Mouse (Mus musculus): ENCODE measurements around the gene Sertad3. TPM values are rescaled to one million over a fixed set of nuclear protein-coding genes. Genes with fewer than 3 reads are reported as not detected.

The Sertad3 gene
- polyA plus RNA-seq, 1 experiment = not detected

GRCm38 (mm10) chr7:27520599-27520998, 47.0 kb downstream of the Sertad3 start:
- WGBS = 63% methylated on average over 1 of the region's 1 CpGs
- TF ChIP-seq POLR2A (IDR thresholded peaks at IDR 0.05; ENCODE audit: insufficient read depth, low read depth, low read length) (no peak), CTCF (IDR thresholded peaks at IDR 0.05; ENCODE audit: insufficient read depth, low read depth, low read length) (no peak)
- Histone ChIP-seq H3K27ac (ENCODE audit: insufficient read depth, low read depth, low read length) (no peak overlapping the region), H3K4me3 (ENCODE audit: insufficient read depth, low read depth, low read length) (no peak overlapping the region), H3K4me1 (ENCODE audit: control insufficient read depth, insufficient read depth, low read length) (no peaks in the 10 kb centered on the region)

- H3K4me3 ChIP-seq (ENCODE audit: insufficient read depth, low read depth, low read length) = no peak within 1 kb of the TSS
- 58% methylated on average over 5 of the region's 5 CpGs for WGBS
- TF ChIP-seq CTCF (IDR thresholded peaks at IDR 0.05; ENCODE audit: insufficient read depth, low read depth, low read length) (no peak), POLR2A (IDR thresholded peaks at IDR 0.05; ENCODE audit: insufficient read depth, low read depth, low read length) (no peak)
- no peak within 1 kb of the TSS for H3K27ac ChIP-seq (ENCODE audit: insufficient read depth, low read depth, low read length)
- H3K4me1 ChIP-seq (ENCODE audit: control insufficient read depth, insufficient read depth, low read length) = peaks cover 6% of the 10 kb centered on the region
Observed at GRCm38 (mm10) chr7:27522967-27523366, 49.4 kb downstream of the Sertad3 start, which contains the start of gene Hipk4. Hipk4 (plus strand) TSS chr7:27523267.

GRCm38 (mm10) chr7:27523805-27524204, 50.2 kb downstream of the Sertad3 start:
- Histone ChIP-seq H3K4me1 (ENCODE audit: control insufficient read depth, insufficient read depth, low read length) (peaks cover 6% of the 10 kb centered on the region), H3K27ac (ENCODE audit: insufficient read depth, low read depth, low read length) (no peak overlapping the region)
- TF ChIP-seq POLR2A (IDR thresholded peaks at IDR 0.05; ENCODE audit: insufficient read depth, low read depth, low read length) = no peak
- TF ChIP-seq CTCF (IDR thresholded peaks at IDR 0.05; ENCODE audit: insufficient read depth, low read depth, low read length) = no peak

GRCm38 (mm10) chr7:27526039-27526827, 52.7 kb downstream of the Sertad3 start:
- WGBS = 21% methylated on average over 10 of the region's 10 CpGs
- Histone ChIP-seq H3K27ac (ENCODE audit: insufficient read depth, low read depth, low read length) (no peak overlapping the region), H3K4me3 (ENCODE audit: insufficient read depth, low read depth, low read length) (no peak overlapping the region), H3K4me1 (ENCODE audit: control insufficient read depth, insufficient read depth, low read length) (peaks cover 6% of the 10 kb centered on the region)
- TF ChIP-seq POLR2A (IDR thresholded peaks at IDR 0.05; ENCODE audit: insufficient read depth, low read depth, low read length) = no peak
- TF ChIP-seq CTCF (IDR thresholded peaks at IDR 0.05; ENCODE audit: insufficient read depth, low read depth, low read length) = peak; percentile 89

More at GRCm38 (mm10) chr7:27523805-27524204, 50.2 kb downstream of the Sertad3 start:
- 96% methylated on average over 13 of the region's 13 CpGs for WGBS
- no peak overlapping the region for H3K4me3 ChIP-seq (ENCODE audit: insufficient read depth, low read depth, low read length)

Other genes with a start within 250 kb of the Sertad3 start
- gene Itpkc, start 245.1 kb upstream of the Sertad3 start, polyA plus RNA-seq (2012; ENCODE audit: insufficient read depth, insufficient read length, low replicate concordance, missing spikeins) = not detected in 2 replicates
- gene Coq8b, start 240.7 kb upstream of the Sertad3 start, polyA plus RNA-seq (2012; ENCODE audit: insufficient read depth, insufficient read length, low replicate concordance, missing spikeins) = not detected in 2 replicates
- not detected in 2 replicates for gene Numbl, start 215.3 kb upstream of the Sertad3 start, polyA plus RNA-seq (2012; ENCODE audit: insufficient read depth, insufficient read length, low replicate concordance, missing spikeins)
- gene Ltbp4, start 136.1 kb upstream of the Sertad3 start, polyA plus RNA-seq (2012; ENCODE audit: insufficient read depth, insufficient read length, low replicate concordance, missing spikeins) = not detected in 2 replicates
- not detected in 2 replicates for gene Shkbp1, start 117.7 kb upstream of the Sertad3 start, polyA plus RNA-seq (2012; ENCODE audit: insufficient read depth, insufficient read length, low replicate concordance, missing spikeins)
- not detected in 2 replicates for gene Gm20479, start 116.3 kb upstream of the Sertad3 start, polyA plus RNA-seq (2012; ENCODE audit: insufficient read depth, insufficient read length, low replicate concordance, missing spikeins)
- not detected in 2 replicates for gene Sptbn4, start 26.1 kb upstream of the Sertad3 start, polyA plus RNA-seq (2012; ENCODE audit: insufficient read depth, insufficient read length, low replicate concordance, missing spikeins)
- gene Blvrb, start 25.8 kb upstream of the Sertad3 start, polyA plus RNA-seq (2012; ENCODE audit: insufficient read depth, insufficient read length, low replicate concordance, missing spikeins) = not detected in 2 replicates
- not detected in 2 replicates for gene Sertad1, start 13.1 kb downstream of the Sertad3 start, polyA plus RNA-seq (2012; ENCODE audit: insufficient read depth, insufficient read length, low replicate concordance, missing spikeins)
- gene Prx, start 25.6 kb downstream of the Sertad3 start, polyA plus RNA-seq (2012; ENCODE audit: insufficient read depth, insufficient read length, low replicate concordance, missing spikeins) = not detected in 2 replicates
- gene Hipk4, start 49.5 kb downstream of the Sertad3 start, polyA plus RNA-seq (2012; ENCODE audit: insufficient read depth, insufficient read length, low replicate concordance, missing spikeins) = not detected in 2 replicates
- not detected in 2 replicates for gene Pld3, start 79.5 kb downstream of the Sertad3 start, polyA plus RNA-seq (2012; ENCODE audit: insufficient read depth, insufficient read length, low replicate concordance, missing spikeins)
- not detected in 2 replicates for gene 2310022A10Rik, start 79.5 kb downstream of the Sertad3 start, polyA plus RNA-seq (2012; ENCODE audit: insufficient read depth, insufficient read length, low replicate concordance, missing spikeins)
- gene Akt2, start 117.8 kb downstream of the Sertad3 start, polyA plus RNA-seq (2012; ENCODE audit: insufficient read depth, insufficient read length, low replicate concordance, missing spikeins) = not detected in 2 replicates
- gene Ttc9b, start 180.1 kb downstream of the Sertad3 start, polyA plus RNA-seq (2012; ENCODE audit: insufficient read depth, insufficient read length, low replicate concordance, missing spikeins) = not detected in 2 replicates
- gene Map3k10, start 200.8 kb downstream of the Sertad3 start, polyA plus RNA-seq (2012; ENCODE audit: insufficient read depth, insufficient read length, low replicate concordance, missing spikeins) = not detected in 2 replicates
- not detected in 2 replicates for gene Zfp607b, start 215.6 kb downstream of the Sertad3 start, polyA plus RNA-seq (2012; ENCODE audit: insufficient read depth, insufficient read length, low replicate concordance, missing spikeins)

All from olfactory bulb, adult 2 months (tissue).